Mouse (Mus musculus): ENCODE measurements around the gene Card11.

Gene Card11

DNA sequence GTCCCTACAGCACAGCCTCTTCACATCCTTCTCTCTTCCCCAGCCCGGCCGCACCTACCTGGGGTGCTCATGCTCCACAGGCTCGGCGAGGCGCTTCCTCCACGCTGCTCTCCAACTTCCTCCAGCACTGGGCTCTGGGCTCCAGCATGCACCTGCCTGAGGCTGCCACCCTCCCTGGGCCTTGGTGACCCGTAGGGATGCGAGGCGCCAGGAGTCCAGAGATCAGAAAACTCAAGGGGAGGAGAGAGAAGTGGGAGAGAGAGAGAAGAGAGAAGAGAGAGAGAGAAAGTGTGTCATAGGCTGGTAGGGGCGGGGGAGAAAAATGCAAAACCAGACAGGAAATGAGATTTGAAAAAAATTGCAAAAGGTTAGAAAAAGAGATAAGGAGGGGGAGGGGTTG, at the start of gene Card11:
Gene Card11 (minus strand): TSS at position 234 of the 400 bp plus-strand sequence.
- in situ Hi-C loops (cut with MboI; ENCODE audit: unreplicated experiment in 2 of 2): no loop called here

DNA sequence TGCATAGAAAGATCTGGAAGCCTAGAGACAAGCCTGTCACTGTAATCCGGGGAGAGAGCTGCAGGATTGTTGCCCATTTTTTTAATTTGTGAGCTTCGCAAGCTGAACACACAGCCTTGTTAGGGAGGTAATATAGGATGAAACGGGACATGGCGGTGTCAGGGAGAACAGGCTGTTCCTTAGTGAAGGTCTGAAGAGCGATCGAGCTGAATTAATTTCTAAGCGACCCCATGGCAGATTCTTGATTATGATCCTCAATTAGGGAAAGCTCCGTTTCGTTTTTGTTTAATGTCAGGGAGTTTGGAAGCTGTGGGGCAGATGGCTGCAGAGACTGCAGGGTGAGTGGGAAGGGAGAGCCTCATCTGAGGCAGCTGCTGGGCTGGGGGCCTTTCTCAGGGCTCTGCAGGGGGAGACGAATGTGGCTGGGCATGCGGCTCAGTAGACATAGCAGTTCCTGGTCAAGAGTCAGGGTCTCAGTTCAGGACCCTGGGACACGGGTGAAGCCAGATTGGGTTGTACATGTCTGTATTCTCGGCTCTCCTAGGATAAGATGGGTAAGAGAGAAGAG, 47.4 kb upstream of the Card11 start:
- in situ Hi-C loops (cut with MboI; ENCODE audit: unreplicated experiment in 2 of 2): no loop called here

DNA sequence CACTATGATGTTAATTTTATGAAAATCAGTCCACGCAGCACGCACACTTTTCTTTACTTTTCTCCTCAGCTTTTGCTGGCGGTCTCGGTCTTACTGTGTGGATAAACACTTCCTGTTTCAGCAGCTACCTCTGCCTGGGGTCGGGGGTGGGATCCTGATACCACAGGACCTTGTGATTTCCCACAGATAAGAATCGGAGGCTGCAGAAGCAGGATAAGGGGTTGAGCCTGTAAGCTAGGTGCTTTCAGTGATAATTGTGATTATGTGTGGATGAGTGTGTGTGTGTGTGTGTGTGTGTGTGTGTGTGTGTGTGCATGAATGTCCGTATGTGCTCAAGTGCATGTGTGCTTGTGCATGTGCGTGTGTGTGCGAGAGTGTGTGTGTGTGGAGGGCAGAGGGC, 44.6 kb upstream of the Card11 start:
- in situ Hi-C loops (cut with MboI; ENCODE audit: unreplicated experiment in 2 of 2): no loop called here

GRCm38 (mm10) chr5:141043654-141044447, 43.5 kb upstream of the Card11 start:
- in situ Hi-C loops (cut with MboI; ENCODE audit: unreplicated experiment in 2 of 2): no loop called here

DNA sequence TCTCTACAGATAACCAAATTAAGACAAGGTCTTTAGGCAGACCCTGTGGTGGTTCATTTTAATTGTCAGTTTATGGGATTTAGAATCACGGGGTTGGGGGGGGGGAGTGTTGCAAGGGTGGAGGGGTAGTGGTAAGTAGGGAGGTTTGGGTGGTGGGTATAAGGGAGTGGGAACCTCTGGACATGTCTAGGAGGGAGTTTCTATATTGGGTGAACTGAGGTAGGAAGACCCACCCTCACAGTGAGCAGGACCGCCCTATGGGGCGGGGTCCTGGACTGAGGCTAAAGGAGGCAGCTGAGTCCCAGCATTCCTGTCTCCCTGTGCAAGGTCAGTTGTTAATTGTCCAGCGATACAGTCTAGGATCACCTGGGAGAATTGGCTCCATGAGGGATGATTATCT, 42.0 kb upstream of the Card11 start:
- in situ Hi-C loops (cut with MboI; ENCODE audit: unreplicated experiment in 2 of 2): no loop called here

DNA sequence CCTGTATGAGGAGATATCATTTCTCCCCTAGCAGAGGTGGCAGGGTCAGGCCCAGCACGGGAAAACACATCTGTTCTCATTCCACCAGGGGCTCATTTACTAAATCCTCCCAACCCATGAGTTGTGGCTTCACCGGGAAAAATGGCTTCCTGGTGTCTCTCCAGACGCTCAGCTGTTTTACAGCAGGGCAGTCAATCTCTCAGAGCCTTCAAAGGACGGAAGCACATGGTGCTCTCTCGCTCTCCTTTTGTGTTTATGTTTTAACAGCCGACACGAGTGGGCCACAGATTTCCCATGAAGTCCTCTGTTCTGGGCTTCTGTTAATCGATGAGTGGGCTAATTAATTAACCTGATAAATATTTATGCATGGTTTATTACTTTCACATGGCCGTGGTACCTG, 40.5 kb upstream of the Card11 start:
- in situ Hi-C loops (cut with MboI; ENCODE audit: unreplicated experiment in 2 of 2): no loop called here

DNA sequence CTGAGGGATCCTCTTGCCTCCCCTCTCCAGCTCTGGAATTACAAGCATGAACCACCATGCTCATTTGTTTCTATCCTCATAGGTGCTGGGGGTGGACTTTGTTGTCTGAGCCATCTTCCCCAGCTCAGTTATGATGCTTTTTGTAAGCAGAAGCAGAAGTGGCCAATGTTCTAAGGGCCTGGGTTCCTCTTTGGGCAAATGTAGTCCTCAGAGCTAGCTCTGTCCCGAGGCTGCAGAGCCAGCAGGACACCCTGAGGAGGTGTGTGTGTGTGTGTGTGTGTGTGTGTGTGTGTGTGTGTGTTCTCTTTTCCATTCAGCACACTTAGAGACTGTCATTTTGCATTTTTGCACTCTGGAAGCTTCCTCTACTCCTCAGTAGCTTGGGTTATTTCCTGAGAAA, 38.0 kb upstream of the Card11 start:
- in situ Hi-C loops (cut with MboI; ENCODE audit: unreplicated experiment in 2 of 2): no loop called here

- in situ Hi-C loops (cut with MboI; ENCODE audit: unreplicated experiment in 2 of 2): no loop called here
These were observed 35.0 kb upstream of the Card11 start for GRCm38 (mm10) chr5:141035346-141035745.

DNA sequence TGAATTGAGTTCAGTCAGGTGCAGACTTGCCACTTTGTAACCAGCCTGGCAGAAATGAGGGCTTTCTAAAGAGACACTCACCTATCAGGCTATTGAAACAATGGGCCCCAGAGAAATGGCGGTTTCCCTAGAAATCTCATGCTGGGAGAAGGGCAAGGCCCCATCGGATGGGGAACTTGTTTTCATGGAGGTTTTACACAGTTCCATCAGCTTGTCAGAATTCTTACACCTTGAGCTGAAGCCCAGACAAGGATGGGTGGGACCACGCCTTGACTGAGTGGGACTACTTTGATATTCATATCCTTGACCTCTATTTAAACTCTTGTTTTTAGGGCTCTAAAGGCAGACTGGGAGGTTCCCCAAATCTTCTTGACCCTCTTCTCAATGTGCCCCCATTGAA, 33.9 kb upstream of the Card11 start:
- in situ Hi-C loops (cut with MboI; ENCODE audit: unreplicated experiment in 2 of 2): no loop called here

- in situ Hi-C loops (cut with MboI; ENCODE audit: unreplicated experiment in 2 of 2): no loop called here
These were observed 32.6 kb upstream of the Card11 start for GRCm38 (mm10) chr5:141033001-141033400.

GRCm38 (mm10) chr5:141029364-141029763, 29.0 kb upstream of the Card11 start:
- in situ Hi-C loops (cut with MboI; ENCODE audit: unreplicated experiment in 2 of 2): no loop called here

DNA sequence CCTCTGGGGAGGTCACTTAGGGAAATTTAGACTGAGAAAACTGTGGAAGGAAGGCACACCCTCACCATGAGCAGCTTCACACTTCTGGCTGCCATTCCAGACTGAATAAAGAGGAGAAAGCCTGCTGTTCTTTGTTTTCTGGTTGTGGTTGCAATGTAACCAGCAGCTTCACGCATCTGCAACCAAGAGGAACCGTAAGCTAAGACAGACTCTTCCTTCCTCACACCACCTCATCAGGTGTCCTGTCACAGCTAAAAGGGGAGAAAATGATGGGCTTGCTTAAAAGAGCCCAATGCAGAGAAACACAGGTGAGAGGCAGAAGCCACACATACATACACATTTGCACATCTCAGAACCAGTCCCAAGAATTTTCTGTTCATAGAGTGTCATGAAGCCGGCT, 25.3 kb upstream of the Card11 start:
- in situ Hi-C loops (cut with MboI; ENCODE audit: unreplicated experiment in 2 of 2): no loop called here

- in situ Hi-C loops (cut with MboI; ENCODE audit: unreplicated experiment in 2 of 2): loop anchor here in 1 of 2 experiments (5.0 kb wide), 1 partner anchor 48 kb away; no protein-coding TSS in a partner anchor
These were observed 24.1 kb upstream of the Card11 start for GRCm38 (mm10) chr5:141024435-141024834.

DNA sequence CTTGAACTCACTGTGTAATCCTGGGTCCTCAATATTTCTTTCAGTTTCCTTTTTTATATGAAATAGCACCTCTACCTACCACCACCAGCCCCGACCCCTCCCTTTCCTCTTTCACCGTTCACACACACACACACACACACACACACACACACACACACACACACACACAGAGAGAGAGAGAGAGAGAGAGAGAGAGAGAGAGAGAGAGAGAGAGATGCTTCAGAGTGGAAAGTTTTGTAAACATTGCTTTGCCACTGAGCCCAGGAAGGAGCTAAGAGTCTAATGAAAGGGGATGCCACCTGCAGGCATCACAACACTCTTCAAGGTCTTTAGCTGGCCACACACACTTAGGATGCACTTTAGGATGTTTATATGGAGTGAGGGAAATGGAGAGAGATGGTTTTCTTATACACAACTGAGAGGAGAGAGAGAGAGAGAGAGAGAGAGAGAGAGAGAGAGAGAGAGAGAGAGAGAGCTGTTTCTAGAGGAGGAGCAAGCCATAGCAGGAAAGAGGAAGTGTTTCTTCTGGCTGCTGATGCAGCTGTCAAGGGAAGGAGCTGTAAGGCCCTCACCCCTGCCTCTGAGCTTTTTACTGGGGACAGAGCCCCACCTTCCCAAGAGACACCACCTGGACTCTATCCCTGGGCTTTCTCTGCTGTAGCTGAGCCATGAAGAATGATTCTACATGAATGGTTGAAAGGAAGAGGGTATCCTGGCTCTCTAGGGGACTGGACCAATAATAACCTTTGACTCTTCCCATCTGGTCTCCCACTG, 17.7 kb upstream of the Card11 start:
- in situ Hi-C loops (cut with MboI; ENCODE audit: unreplicated experiment in 2 of 2): loop anchor here (5.0 kb wide), 2 partner anchors 34 to 54 kb away; no protein-coding TSS in a partner anchor

DNA sequence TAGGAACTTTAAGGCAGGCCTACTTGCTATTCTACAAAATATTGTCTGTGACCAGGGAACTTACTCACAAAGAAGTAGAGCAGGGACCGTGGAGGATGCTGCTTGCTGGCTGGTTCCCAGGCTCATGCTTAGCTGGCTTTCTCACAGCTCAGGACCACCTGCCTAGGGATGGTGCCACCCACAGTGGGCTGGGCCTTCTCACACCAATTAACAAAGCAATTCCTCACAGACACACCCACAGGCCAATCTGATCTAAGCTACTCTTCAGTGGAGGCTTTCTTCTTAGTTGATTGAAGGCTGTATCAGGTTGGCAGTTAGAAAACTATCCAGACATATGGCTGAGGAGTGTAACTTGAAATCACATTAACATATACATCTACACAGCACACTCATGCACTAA, 15.7 kb upstream of the Card11 start:
- in situ Hi-C loops (cut with MboI; ENCODE audit: unreplicated experiment in 2 of 2): loop anchor here (5.0 kb wide), 2 partner anchors 36 to 56 kb away; no protein-coding TSS in a partner anchor

DNA sequence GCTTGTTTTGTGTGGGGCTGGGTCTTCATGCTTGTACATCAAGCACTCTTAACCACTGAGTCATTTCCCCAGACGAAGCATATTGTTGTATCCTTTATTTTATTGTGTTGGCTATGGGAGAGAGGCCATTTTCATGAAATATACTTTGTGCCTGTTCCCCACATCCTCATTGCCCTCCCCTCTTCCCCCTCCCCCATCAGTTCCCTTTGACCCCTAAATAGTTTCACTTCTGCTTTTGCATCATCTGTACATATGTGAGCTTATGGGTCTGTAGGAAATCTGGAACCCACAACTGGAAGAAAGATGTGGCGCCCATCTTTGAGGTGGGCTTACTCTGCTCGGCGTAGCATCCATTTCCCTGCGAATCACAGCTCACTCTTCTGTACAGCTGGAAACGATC, 13.8 kb upstream of the Card11 start:
- in situ Hi-C loops (cut with MboI; ENCODE audit: unreplicated experiment in 2 of 2): no loop called here

GRCm38 (mm10) chr5:141013465-141013864, 13.1 kb upstream of the Card11 start:
- in situ Hi-C loops (cut with MboI; ENCODE audit: unreplicated experiment in 2 of 2): no loop called here

DNA sequence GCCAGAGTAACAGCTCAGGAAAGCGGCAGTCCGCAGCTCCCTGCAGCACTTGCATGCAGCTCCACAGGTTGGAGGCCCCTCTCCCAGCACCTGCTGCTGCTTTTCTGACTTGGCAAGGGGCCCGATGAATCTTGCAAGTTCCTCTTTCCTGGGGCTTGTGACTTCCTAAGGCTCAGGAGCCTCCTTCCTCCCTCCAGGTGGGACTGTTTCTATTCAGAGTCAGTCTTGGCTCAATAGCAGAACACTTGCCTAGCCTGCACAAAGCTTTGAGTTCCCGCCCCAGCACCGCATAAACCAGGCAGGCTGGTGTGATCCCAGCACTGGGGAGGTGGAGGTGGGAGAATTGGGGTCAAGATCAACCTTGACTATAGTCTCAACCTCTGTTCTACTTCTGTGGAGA, 5.1 kb upstream of the Card11 start:
- in situ Hi-C loops (cut with MboI; ENCODE audit: unreplicated experiment in 2 of 2): no loop called here

GRCm38 (mm10) chr5:141004078-141004763, 3.8 kb upstream of the Card11 start:
- in situ Hi-C loops (cut with MboI; ENCODE audit: unreplicated experiment in 2 of 2): no loop called here

- in situ Hi-C loops (cut with MboI; ENCODE audit: unreplicated experiment in 2 of 2): no loop called here
These were observed 1.2 kb downstream of the Card11 start for GRCm38 (mm10) chr5:140999178-140999672.

DNA sequence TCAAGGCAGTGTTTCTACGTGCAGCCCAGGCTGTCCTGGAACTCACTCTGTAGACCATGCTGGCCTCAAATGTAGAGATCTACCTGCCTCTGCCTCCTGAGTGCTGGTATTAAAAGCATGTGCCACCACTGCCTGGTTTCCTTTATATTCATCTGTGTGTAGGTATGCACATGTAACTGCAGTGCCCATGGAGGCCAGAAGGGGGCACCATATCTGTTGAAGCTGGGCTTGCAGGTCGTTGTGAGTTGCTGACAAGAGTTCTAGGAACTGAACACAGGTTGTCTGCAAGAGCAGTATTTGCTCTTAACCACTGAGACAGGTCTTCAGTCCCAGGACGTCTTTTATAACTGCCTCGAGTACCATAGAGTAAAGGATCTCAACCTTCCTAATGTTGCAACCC, 2.6 kb downstream of the Card11 start:
- in situ Hi-C loops (cut with MboI; ENCODE audit: unreplicated experiment in 2 of 2): no loop called here
